Mouse (Mus musculus) C2C12 (cell line): ENCODE results near the gene Vax2. TPM values are rescaled to one million over a fixed set of nuclear protein-coding genes. Genes with fewer than 3 reads are reported as not detected.

Experiments
- H3K27me3 ChIP-seq: one replicate; pipeline ENCODE4 v1.6.1; 2011; ENCODE audit not compliant: control insufficient read depth, insufficient read depth, insufficient read length
- H3K36me3 ChIP-seq: one replicate; pipeline ENCODE4 v1.6.1; 2011; ENCODE audit not compliant: control insufficient read depth, insufficient read depth
- H3K4me3 ChIP-seq: one replicate; pipeline ENCODE4 v1.5.1; 2011; ENCODE audit warnings: mild to moderate bottlenecking, control low read depth; ENCODE audit not compliant: poor library complexity, insufficient read depth, severe bottlenecking
- H3K79me2 ChIP-seq: one replicate; pipeline ENCODE4 v1.6.1; 2011; ENCODE audit not compliant: control insufficient read depth, insufficient read depth
- H3K79me3 ChIP-seq: one replicate; pipeline ENCODE4 v1.6.1; 2011; ENCODE audit warnings: low read depth, control low read depth
- H3ac ChIP-seq: one replicate; pipeline ENCODE3; 2011; ENCODE audit warnings: low read depth; ENCODE audit not compliant: control insufficient read depth, insufficient read length
- CEBPB ChIP-seq: IDR thresholded peaks from one replicate; pipeline ENCODE4 v1.6.1; 2011; ENCODE audit warnings: low read depth, mild to moderate bottlenecking, control low read depth, moderate library complexity
- CTCF ChIP-seq: IDR thresholded peaks from one replicate; pipeline ENCODE4 v1.5.1; 2011; ENCODE audit not compliant: control insufficient read depth, insufficient read depth, insufficient read length
- FOSL1 ChIP-seq: IDR thresholded peaks from one replicate; pipeline ENCODE4 v1.8.0; 2011; ENCODE audit warnings: mild to moderate bottlenecking, low read length; ENCODE audit not compliant: poor library complexity, insufficient read depth, severe bottlenecking
- MAX ChIP-seq: IDR thresholded peaks from one replicate; pipeline ENCODE4 v1.6.1; 2011; ENCODE audit warnings: mild to moderate bottlenecking, control low read depth
- MYOD1 ChIP-seq: IDR thresholded peaks from one replicate; pipeline ENCODE4 v1.6.1; 2011; ENCODE audit warnings: low read depth; ENCODE audit not compliant: control insufficient read depth, insufficient read length
- MYOG ChIP-seq: IDR thresholded peaks from one replicate; pipeline ENCODE4 v1.6.1; 2011; ENCODE audit not compliant: control insufficient read depth, insufficient read length; ENCODE audit errors: extremely low read depth
- USF1 ChIP-seq: IDR thresholded peaks from one replicate; pipeline ENCODE4 v1.6.1; 2011; ENCODE audit warnings: low read depth, mild to moderate bottlenecking, control low read depth, moderate library complexity
- polyA plus RNA-seq: library from polyadenylated mRNA; unstranded; fragments of >200 nt; fragmentation: generic; extraction: Trizol; gene quantifications from one replicate; pipeline ENCODE4 v1.2.1, GENCODE M21; 2012; ENCODE audit warnings: missing spikeins

Vax2 gene
- polyA plus RNA-seq, 1 experiment, result 1.1 TPM

DNA sequence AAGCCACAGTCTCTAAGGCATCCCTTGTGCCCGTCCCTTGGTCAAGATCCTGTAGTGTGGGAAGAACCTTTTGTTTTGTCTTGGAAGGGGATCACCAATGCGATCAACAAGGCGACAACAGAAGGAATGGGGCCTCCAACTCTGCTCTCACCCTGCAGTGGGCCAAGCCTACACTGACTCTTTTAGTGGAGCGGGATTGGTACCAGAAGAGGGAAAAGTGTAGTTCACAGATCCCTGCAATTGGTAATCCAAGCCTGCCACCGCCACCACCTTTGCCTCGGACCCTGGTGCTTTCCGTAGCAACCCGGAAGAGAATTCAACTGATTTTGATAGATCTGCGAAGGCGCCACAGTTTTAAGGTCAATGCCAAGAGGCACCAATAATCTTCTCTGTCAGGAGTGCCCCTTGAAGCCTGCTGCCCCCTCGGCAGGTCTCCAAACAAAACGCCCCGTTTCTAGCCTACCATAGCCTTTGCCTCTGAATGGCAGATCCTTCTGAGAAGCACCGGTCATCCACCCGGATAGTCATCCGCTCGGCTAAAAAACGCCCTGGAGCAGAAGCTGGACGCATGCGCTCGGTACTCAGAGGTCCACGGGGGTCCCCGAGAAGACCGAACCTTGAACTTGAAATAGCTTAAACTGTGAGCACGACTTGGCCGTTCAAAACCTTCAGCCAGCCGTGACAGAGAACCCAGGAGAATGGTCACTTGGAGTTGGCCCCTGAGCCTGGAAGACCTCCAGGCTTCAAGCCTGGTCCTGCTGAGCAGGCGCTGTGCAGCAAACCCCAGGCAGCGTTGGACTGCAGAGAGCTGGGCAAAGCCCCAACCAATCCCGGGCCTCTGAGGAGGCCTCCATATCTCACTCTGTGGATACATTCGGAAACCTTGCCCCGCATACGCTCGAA is 3.4 kb downstream of the Vax2 start:
- TF ChIP-seq CEBPB (no peak), MYOG (no peak), USF1 (no peak), FOSL1 (no peak), MYOD1 (no peak), MAX (no peak), CTCF (no peak)

DNA sequence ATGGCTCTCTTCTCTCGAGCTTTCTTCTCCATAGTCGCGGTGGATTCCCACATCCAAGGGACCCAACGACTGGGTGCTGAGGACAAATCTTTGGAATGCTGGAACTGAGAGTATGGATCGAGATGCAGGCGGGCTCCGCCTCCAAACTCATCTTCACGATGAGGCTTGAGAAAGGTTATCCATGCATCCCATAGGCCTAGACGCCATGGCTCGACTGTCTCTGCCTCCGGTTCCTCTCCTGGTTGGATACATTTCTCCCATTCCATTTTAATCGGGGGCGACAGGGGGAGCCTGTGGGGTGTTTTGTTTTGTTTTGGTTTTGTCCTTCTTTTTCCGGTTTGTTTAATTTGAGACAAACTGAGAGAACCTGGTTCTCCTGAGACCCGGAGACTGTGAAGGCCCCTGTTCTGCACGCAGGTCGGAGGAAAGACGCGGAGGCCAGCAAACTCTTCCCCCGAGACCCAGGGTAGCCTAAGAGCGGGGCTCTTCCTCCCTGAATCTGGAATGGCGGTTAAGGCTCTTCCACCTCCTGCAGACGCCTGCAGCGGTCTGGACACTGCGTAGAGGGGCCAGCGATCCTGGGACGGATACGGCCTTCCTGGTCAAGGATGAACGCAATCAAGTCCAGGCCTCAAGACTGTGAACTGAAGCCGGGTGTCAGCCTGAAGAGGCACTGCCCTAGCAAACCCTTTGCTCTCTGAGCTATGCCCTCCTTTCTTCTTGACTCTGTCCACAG is 4.6 kb downstream of the Vax2 start:
- no peak overlapping the region for H3K4me3 ChIP-seq
- no peak for TF ChIP-seq CTCF
- TF ChIP-seq MYOG, result no peak
- TF ChIP-seq USF1, result no peak
- TF ChIP-seq FOSL1, result no peak
- TF ChIP-seq MAX, result no peak
- no peak for TF ChIP-seq MYOD1
- H3ac ChIP-seq, result no peak overlapping the region
- H3K27me3 ChIP-seq, result peaks cover 38% of the 10 kb centered on the region
- H3K79me2 ChIP-seq, result no peaks in the 10 kb centered on the region
- no peaks in the 10 kb centered on the region for H3K79me3 ChIP-seq
- no peaks in the 10 kb centered on the region for H3K36me3 ChIP-seq

More for the DNA sequence above, 3.4 kb downstream of the Vax2 start:
- no peaks in the 10 kb centered on the region for H3K79me2 ChIP-seq
- H3K79me3 ChIP-seq, result no peaks in the 10 kb centered on the region
- no peak overlapping the region for H3ac ChIP-seq
- H3K4me3 ChIP-seq, result no peak overlapping the region
- no peaks in the 10 kb centered on the region for H3K36me3 ChIP-seq
- H3K27me3 ChIP-seq, result peaks cover 38% of the 10 kb centered on the region

- no peak overlapping the region for H3K4me3 ChIP-seq
- peaks cover 46% of the 10 kb centered on the region for H3K27me3 ChIP-seq
- no peak for TF ChIP-seq MYOD1
- TF ChIP-seq USF1, result no peak
- TF ChIP-seq MAX, result no peak
- no peak for TF ChIP-seq MYOG
- TF ChIP-seq FOSL1, result no peak
- TF ChIP-seq CTCF, result no peak
- H3ac ChIP-seq, result no peak overlapping the region
- H3K79me2 ChIP-seq, result no peaks in the 10 kb centered on the region
- no peaks in the 10 kb centered on the region for H3K36me3 ChIP-seq
- H3K79me3 ChIP-seq, result no peaks in the 10 kb centered on the region
These were observed 6.0 kb downstream of the Vax2 start for GRCm38 (mm10) chr6:83717026-83717425.

DNA sequence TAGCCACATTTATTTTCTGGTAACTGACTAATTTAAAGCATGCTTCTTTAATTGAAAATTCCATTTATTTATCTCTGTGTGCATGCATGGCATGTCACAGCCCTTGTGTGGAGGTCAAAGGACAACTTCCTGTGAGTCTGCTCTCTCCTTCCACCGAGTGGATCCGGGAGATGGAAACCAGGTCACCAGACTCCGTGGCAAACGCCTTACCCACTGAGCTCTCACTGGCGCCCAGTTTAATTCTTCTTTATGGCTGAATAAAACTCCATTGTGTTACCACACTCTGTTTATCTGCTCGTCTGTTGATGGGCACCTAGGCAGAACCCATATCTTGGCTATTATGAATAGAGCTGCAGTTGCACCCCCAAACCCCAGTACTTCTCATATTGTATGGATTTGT is 11.5 kb downstream of the Vax2 start:
- Histone ChIP-seq H3K27me3 (peaks cover 25% of the 10 kb centered on the region), H3K79me3 (no peaks in the 10 kb centered on the region), H3K4me3 (no peak overlapping the region), H3ac (no peak overlapping the region), H3K36me3 (no peaks in the 10 kb centered on the region), H3K79me2 (no peaks in the 10 kb centered on the region)
- TF ChIP-seq USF1 (no peak), CEBPB (no peak), MYOD1 (no peak), FOSL1 (no peak), MAX (no peak), MYOG (no peak)

GRCm38 (mm10) chr6:83727178-83727577 is 16.1 kb downstream of the Vax2 start:
- Histone ChIP-seq H3ac (no peak overlapping the region), H3K79me2 (no peaks in the 10 kb centered on the region), H3K27me3 (peaks cover 15% of the 10 kb centered on the region), H3K4me3 (no peak overlapping the region), H3K36me3 (no peaks in the 10 kb centered on the region), H3K79me3 (no peaks in the 10 kb centered on the region)
- no peak for TF ChIP-seq USF1
- no peak for TF ChIP-seq MYOG
- TF ChIP-seq CTCF, result no peak
- no peak for TF ChIP-seq MYOD1
- no peak for TF ChIP-seq CEBPB
- TF ChIP-seq FOSL1, result no peak
- TF ChIP-seq MAX, result no peak
